Mouse (Mus musculus) left cerebral cortex, postnatal 36 days (tissue): ENCODE measurements around the gene Ick. TPM values are rescaled to one million over a fixed set of nuclear protein-coding genes. Genes with fewer than 3 reads are reported as not detected.
"Not testable (repeated sequence)": the region's sequence is repeated elsewhere in the genome, so short reads cannot be mapped to it uniquely, and the experiment has no call there.

Experiments
- DNase-seq, 2 experiments: peaks; one replicate each; pipeline ENCODE4 v3.0.0; 2021 to 2022; ENCODE audit warnings: low spot score in 2 of 2, mixed read lengths in 1 of 2
- intact Hi-C: fragments of 180-260 bp; cut with DNase I; formaldehyde crosslinking; loops from one replicate; pipeline ENCODE4 v1.15.1; 2025
- total RNA-seq, 2 experiments: library from RNA; stranded (reverse); gene quantifications; 2 replicates each; pipeline ENCODE4 v1.2.3; 2021

The Ick gene
- total RNA-seq, 2 experiments from 2014 or later, result 19.3 to 20.6 TPM

- intact Hi-C loops, result no loop called here
- DNase-seq, result no peak
Observed at GRCm38 (mm10) chr9:78138044-78138676, 29.2 kb downstream of the Ick start.

DNA sequence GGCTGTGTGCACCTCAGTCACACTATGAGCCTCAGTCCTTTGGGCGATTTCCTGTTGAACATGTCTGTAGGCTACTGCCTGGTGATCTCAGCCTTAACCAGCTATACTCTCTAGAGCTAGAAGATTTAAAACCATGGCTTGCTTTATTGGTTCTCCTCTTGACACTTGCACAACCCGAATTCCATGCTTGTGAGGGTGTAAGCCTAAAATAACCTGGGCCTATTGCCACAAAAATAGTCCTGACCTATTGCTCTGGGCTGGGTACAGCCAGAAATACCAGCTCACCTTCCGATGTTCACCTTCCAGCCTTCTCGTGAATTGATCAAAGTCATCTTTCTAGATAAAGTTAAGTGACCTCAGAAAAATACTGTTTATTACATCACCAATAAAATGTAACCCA lies 30.5 kb downstream of the Ick start:
- intact Hi-C loops, result no loop called here
- no peak for DNase-seq

GRCm38 (mm10) chr9:78146099-78146498 lies 37.1 kb downstream of the Ick start:
- no peak for DNase-seq
- intact Hi-C loops, result loop anchor here (5.0 kb wide), 1 partner anchor 34 kb away; no protein-coding TSS in a partner anchor

GRCm38 (mm10) chr9:78146627-78147026 lies 37.6 kb downstream of the Ick start:
- no peak for DNase-seq
- intact Hi-C loops, result loop anchor here (5.0 kb wide), 1 partner anchor 34 kb away; no protein-coding TSS in a partner anchor

- DNase-seq, result no peak
Observed at GRCm38 (mm10) chr9:78148149-78148548, 39.2 kb downstream of the Ick start.

DNA sequence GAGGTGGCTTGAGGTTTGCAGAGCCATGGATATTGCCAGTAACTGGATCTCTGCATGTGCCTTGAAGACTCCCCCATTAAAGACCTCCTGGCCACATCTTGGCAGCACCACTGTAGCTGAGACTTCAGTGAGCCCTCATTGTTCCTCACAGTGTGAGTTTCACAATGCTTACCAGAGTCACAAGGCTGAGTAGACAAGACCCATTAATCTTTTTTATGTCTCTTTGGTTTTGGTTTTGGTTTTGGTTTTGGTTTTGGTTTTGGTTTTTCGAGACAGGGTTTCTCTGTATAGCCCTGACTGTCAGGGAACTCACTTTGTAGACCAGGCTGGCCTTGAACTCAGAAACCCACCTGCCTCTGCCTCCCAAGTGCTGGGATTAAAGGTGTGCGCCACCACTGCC lies 40.8 kb downstream of the Ick start:
- DNase-seq, result not testable (repeated sequence)
- intact Hi-C loops, result loop anchor here (5.0 kb wide), 1 partner anchor 37 kb away; no protein-coding TSS in a partner anchor

More at GRCm38 (mm10) chr9:78148149-78148548, 39.2 kb downstream of the Ick start:
- intact Hi-C loops, result loop anchor here (5.0 kb wide), 1 partner anchor 36 kb away; no protein-coding TSS in a partner anchor

GRCm38 (mm10) chr9:78154211-78154977 lies 45.4 kb downstream of the Ick start:
- intact Hi-C loops, result no loop called here
- DNase-seq, result no peak

- DNase-seq, result no peak
- intact Hi-C loops, result no loop called here
Observed at GRCm38 (mm10) chr9:78157221-78157620, 48.2 kb downstream of the Ick start.

- DNase-seq, result no peak
- intact Hi-C loops, result no loop called here
Observed at GRCm38 (mm10) chr9:78163291-78163690, 54.3 kb downstream of the Ick start.

- DNase-seq, result no peak
- intact Hi-C loops, result no loop called here
Observed at GRCm38 (mm10) chr9:78164741-78165140, 55.7 kb downstream of the Ick start.

- intact Hi-C loops, result no loop called here
Observed at GRCm38 (mm10) chr9:78165454-78165853, 56.5 kb downstream of the Ick start.

GRCm38 (mm10) chr9:78166694-78167452 lies 57.9 kb downstream of the Ick start:
- intact Hi-C loops, result no loop called here
- no peak for DNase-seq

More at GRCm38 (mm10) chr9:78165454-78165853, 56.5 kb downstream of the Ick start:
- no peak for DNase-seq

DNA sequence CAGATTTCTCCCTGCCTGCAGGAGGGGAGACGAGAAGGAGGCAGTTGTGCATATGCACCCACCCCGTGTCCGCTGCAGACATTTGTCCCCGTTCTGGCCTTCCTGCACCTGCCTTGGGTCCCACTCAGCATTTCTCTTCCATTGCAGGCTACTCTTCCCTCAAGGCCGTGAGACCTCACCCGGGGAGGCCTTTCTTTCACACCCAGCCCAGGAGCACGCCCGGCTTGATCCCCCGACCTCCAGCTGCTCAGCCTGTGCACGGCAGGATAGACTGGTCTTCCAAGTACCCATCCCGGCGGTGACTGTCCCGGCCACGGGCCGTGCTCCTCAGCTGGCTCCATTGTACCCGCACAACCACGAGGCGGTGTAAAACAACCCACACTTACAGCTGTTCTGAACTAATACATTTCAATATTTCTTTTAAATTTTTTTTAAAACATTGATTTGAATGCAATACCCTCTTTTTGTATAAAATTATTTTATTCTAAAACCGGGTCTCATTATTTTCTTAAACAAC lies 58.5 kb downstream of the Ick start:
- DNase-seq, result no peak
- intact Hi-C loops, result no loop called here

DNA sequence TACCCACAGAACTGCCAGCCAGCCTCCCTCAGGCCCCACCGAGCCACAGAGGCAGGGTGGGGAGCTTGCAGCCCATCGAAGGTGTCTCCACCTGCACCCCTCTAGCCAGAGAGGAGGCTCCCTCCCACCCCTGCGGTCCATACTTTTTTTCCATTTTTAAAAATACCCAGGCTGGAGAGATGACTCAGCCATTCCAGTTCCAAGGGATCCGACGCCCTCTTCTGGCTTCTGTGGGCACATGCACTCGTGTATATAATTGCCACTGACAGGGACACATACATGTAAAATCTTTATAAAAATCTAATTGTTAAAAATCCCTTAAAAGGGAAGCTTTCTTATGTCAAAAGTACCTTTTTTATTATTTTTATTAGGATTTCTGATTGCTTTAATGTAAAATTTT lies 59.9 kb downstream of the Ick start:
- DNase-seq, result no peak
- intact Hi-C loops, result no loop called here

DNA sequence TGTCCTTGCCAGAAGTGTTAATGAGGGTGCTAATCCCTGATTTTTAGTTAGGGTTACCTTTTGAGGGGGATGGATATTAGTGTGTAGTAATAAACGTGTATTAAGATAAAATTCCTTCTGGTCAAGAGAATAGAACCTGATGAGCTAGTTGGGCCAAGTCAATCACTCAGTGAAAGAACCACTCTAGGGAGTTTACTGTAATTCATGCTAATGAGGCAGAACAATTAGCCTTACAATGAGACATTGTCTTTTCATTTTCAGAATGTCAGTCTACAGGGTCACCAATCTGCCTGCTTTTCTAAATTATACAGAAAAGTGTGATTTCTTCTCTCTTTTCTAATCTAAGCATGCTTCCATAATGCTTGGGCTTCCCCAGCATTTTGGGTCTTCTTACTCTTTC lies 65.0 kb downstream of the Ick start:
- no peak for DNase-seq
- intact Hi-C loops, result no loop called here

DNA sequence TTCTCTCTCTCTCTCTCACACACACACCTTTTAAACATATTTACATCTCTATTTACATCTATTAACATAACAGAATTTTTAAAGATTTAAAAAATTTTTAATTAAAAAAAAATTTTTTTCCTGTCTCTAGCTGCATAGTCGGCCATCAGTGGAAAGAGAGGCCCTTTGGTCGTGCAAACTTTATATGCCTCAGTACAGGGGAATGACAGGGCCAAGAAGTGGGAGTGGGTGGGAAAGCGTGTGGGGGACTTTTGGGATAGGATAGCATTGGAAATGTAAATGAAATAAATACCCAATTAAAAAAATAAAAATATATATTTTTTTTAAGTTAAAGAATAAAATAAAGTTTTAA lies 65.9 kb downstream of the Ick start:
- intact Hi-C loops, result loop anchor here (1.0 kb wide), 1 partner anchor 62 kb away; no protein-coding TSS in a partner anchor
- not testable (repeated sequence) for DNase-seq

DNA sequence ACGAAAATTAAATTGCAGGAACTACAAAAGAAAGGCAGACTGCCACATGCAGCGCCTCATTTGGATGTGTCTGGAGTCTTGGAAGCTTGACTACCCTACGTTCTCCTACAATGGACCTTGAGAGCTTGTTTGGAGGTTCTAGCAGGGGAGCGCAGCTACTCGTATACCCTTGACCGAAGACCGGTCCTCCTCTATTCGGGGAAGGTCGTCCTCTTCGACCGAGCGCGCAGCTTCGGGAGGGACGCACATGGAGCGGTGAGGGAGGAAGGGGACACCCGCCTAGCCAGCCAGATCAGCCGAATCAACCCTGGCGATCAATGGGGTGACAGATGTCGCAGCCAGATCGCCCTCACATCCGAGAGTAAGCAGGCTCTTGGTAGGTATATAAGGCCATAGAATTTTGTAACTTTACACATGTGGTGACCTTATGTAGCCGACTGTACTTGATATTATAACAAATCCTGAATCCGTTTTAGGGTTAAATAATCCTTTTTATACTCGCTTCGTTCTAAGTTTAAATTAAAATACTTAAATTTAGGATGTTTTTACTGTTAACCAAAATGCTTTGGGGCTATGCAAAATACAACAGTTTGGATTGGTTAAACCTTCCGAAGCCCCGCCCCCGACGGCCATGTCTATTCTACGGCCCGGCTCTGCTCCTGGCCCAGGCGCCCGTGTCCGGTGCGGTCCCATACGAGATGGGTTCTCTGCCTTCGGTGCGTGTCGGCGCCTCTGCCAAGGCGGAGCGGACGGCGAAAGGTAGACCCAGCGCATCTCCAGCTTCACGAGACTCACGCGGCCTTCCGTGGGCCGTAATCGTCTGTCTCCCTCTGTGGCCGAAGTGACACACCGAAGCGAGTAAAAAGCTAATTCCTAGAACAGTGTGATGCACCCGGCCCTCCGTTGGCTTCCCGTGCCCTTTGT lies 66.5 kb downstream of the Ick start:
- intact Hi-C loops, result loop anchor here (1.0 kb wide), 1 partner anchor 62 kb away; no protein-coding TSS in a partner anchor

DNA sequence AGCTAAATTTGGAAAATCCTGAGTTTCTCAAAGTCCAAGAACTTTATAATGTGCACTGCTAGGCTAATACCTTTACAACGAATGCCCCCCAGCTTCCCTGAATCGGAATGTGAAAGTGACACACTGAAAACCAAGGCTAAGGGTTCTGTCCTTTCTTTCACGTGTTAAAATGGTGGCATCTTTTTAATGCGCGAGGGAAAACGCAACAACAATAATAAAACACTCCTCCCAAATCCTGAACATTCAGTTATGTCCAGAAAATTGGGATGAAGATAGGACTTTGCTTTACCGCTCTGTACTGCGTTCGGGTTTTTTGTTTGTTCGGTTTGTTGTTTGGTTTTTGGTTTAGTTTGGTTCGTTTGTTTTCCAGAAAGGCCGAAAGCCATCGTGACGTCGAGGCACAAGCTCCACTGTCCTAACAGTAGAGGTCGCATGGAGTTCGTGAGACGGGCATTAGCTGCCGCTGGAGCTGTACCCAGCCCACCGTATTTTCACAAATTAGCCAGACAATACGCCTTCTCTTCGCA lies 67.3 kb downstream of the Ick start:
- peak; percentile 36 to 54 for DNase-seq
- intact Hi-C loops, result no loop called here

More for the DNA sequence above, 66.5 kb downstream of the Ick start:
- DNase-seq, result peak; percentile 93 to 95

DNA sequence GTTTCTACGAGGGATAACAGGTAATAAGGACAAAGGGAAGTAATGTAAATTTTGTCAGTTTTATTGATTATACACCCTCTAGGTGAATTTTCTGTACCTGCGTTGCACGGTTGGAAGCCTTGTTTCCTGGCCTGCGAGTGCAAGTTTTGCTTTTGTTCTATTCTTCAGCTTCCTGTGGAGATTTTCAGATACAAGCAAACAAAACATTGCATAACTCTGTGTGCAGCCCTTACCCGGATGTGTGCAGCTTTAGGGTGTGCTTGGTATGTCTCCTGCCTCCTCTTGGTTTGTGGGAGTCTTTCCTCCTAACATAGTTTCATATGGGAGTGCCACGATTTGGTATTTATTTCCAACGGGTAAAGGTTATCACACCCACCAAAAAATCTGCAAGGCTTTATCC lies 67.8 kb downstream of the Ick start:
- DNase-seq, result peak; percentile 23 to 24
- intact Hi-C loops, result no loop called here
